Mouse (Mus musculus): Measurements from ENCODE around the gene Prickle4.

DNA sequence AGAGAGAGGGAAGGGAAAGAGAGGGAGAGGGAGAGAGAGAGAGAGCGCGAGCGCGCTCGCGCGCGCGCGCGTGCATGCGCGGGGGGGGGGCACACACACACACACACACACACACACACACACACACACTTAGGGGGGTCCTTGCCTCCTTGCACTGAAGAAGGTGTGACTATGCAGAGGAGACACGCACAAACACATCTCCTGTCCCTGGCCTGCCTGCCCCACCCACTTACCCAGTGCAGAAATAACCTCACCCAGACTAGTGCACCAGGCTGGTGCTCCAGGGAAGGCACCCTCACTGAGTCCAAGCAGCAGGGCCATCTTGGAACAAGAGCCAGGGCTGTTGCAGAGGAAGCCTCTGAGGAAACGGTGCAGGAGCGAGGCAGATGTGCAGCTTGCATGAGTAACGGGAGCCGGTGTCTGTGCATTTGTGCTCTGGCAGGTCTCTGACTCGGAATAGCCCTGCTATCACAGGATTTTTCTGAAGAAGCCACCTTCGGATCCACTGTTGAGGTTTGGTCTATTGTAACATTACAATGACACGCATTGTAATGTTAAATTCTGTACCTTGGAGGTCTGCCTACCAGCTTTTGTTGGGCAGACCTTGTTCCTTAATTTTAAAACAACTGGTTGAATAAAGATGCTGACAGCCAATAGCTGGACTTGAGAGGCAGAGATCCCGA lies 18.5 kb upstream of the Prickle4 start:
- TF ChIP-seq CTCF (IDR thresholded peaks at IDR 0.05; ENCODE audit: low read depth, low read length) (no peak), POLR2A (IDR thresholded peaks at IDR 0.05; ENCODE audit: borderline replicate concordance, low read depth, low read length) (no peak)
